Mouse (Mus musculus) liver, embryonic 15.5 days (tissue): ENCODE data around the gene Slc39a2. TPM values are rescaled to one million over a fixed set of nuclear protein-coding genes. Genes with fewer than 3 reads are reported as not detected.

ENCODE experiments used
- ATAC-seq: fragments of 200-750 bp; cut with Nextera tagmentation; 2 replicates; pipeline ENCODE4 v1.8.0; 2017; ENCODE audit warnings: moderate number of reproducible peaks, mild to moderate bottlenecking, moderate library complexity; ENCODE audit not compliant: insufficient read depth
- H3K27ac ChIP-seq: fragments of 300-500 bp; sonication (generic); replicated peaks from 2 replicates; pipeline ENCODE4 v1.5.1; 2015; ENCODE audit warnings: mild to moderate bottlenecking, inconsistent platforms
- H3K27me3 ChIP-seq: fragments of 300-500 bp; sonication (generic); 2 replicates; pipeline ENCODE4 v1.6.1; 2015; ENCODE audit warnings: mild to moderate bottlenecking, inconsistent platforms
- H3K36me3 ChIP-seq: fragments of 300-500 bp; sonication (generic); replicated peaks from 2 replicates; pipeline ENCODE4 v1.6.1; 2015; ENCODE audit warnings: moderate library complexity, mild to moderate bottlenecking, inconsistent platforms
- H3K4me1 ChIP-seq: fragments of 300-500 bp; sonication (generic); replicated peaks from 2 replicates; pipeline ENCODE4 v1.6.1; 2015; ENCODE audit warnings: inconsistent platforms
- H3K4me2 ChIP-seq: fragments of 300-500 bp; sonication (generic); 2 replicates; pipeline ENCODE4 v1.6.1; 2015; ENCODE audit warnings: moderate library complexity, mild to moderate bottlenecking, inconsistent platforms
- H3K4me3 ChIP-seq: fragments of 300-500 bp; sonication (generic); replicated peaks from 2 replicates; pipeline ENCODE4 v1.5.1; 2015; ENCODE audit warnings: mild to moderate bottlenecking, inconsistent platforms
- H3K9ac ChIP-seq: fragments of 300-500 bp; sonication (generic); 2 replicates; pipeline ENCODE4 v1.6.1; 2015; ENCODE audit warnings: moderate library complexity, mild to moderate bottlenecking, inconsistent platforms
- H3K9me3 ChIP-seq: fragments of 300-500 bp; sonication (generic); replicated peaks from 2 replicates; pipeline ENCODE4 v1.6.1; 2016; ENCODE audit warnings: inconsistent platforms
- WGBS: fragments of 180-500 bp; shearing (Covaris S2); methylation state at CpG from one replicate; pipeline ENCODE4 v1.1.7; 2015; ENCODE audit warnings: mixed read lengths; ENCODE audit not compliant: insufficient replicate concordance; 5-methylcytosine and 5-hydroxymethylcytosine counted together
- polyA plus RNA-seq: library from polyadenylated mRNA; unstranded; fragments of >200 nt; fragmentation: Nextera tagmentation; extraction: Ambion mirVana; gene quantifications from 2 replicates; pipeline ENCODE4 v1.2.1, GENCODE M21; 2015

Gene Slc39a2
- polyA plus RNA-seq, 1 experiment from 2014 or later: 0.09 TPM

DNA sequence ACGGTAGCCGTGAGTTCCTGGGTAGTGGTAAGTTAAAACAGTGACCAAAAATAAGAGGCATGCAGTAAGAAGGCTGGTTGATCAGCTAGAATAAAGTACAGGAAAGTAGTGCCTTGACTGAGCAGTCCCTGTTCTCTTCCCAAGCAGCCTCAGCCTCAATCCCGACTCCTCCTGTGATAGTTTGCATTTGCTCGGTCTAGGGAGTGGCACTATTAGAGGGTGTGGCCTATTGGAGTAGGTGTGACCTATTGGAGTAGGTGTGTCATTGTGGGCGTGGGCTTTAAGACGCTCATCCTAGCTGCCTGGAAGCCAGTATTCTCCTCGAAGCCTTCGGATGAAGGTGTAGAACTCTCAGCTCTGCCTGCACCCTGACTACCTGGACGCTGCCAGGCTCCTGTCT, 46.3 kb downstream of the Slc39a2 start:
- H3K4me2 ChIP-seq: no peak overlapping the region
- no peak overlapping the region for H3K4me3 ChIP-seq
- H3K27ac ChIP-seq: no peak overlapping the region
- 74% methylated on average over 9 of the region's 9 CpGs for WGBS
- H3K4me1 ChIP-seq: peaks cover 12% of the 10 kb centered on the region
- no peaks in the 10 kb centered on the region for H3K9me3 ChIP-seq
- H3K27me3 ChIP-seq: no peaks in the 10 kb centered on the region
- H3K36me3 ChIP-seq: no peaks in the 10 kb centered on the region
- H3K9ac ChIP-seq: no peak overlapping the region
- ATAC-seq: no peak

DNA sequence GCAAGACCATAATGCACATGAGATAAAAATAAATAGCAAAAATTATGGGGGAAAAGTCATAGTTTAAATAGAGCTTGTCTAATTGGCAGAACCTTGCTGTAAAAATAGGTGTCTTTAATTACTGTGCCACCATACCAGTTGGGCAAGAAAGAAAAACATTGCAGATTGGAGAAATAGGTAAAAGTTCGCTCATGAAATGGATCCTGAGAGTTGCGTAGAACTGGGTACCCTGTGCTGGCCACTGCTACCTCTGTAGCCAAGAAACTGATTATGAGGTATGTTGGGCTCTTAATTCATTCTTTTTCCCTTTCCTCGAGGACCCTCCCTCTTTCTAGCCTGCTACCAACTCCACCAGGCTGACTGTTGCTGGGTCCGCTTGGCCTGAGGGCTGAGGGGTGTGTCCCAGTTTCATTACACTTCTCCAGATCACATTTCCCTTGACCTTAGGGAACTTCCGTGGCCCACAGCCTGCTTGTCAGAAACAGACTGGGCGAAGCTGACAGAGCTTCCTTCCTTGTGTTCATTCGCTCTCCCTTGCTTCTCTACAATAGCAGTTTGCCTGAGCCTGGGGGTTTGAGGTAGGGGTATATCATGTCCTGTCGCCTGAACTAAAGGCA, 48.4 kb downstream of the Slc39a2 start:
- Histone ChIP-seq H3K4me1 (peaks cover 12% of the 10 kb centered on the region), H3K9ac (no peak overlapping the region), H3K4me3 (no peak overlapping the region), H3K9me3 (no peaks in the 10 kb centered on the region), H3K36me3 (no peaks in the 10 kb centered on the region), H3K27ac (0 out of 2 replicates have a peak overlapping the region, but pooled peaks have one; percentile 11), H3K27me3 (no peaks in the 10 kb centered on the region), H3K4me2 (peak overlapping the region; percentile 21; the same call in 1 of the 2 replicates)
- WGBS: 35% methylated on average over 8 of the region's 8 CpGs
- no peak for ATAC-seq

DNA sequence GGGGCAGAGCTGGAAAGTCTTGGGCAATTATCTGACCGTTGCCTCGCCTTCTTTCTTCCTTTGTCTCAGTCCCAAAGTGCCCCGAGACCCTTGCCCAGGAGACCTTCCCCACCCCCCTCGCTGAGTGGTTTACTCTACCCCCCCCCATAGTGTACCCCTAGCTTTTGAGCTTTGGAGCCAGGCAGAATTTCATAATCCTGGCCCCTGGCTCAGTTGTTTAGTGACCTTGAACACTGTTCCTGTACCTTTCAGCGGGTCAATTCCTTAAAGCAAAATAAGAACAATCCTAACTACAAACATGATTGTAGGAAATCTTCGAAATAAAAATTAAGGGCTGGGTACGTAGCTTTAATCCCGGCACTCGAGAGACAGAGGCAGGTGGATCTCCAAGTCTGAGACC, 48.9 kb downstream of the Slc39a2 start:
- H3K27ac ChIP-seq: 0 out of 2 replicates have a peak overlapping the region, but pooled peaks have one; percentile 11
- H3K4me3 ChIP-seq: no peak overlapping the region
- H3K27me3 ChIP-seq: no peaks in the 10 kb centered on the region
- peak overlapping the region; percentile 21; the same call in 1 of the 2 replicates for H3K4me2 ChIP-seq
- WGBS: 47% methylated on average over 9 of the region's 9 CpGs
- no peak overlapping the region for H3K9ac ChIP-seq
- H3K4me1 ChIP-seq: peaks cover 12% of the 10 kb centered on the region
- H3K9me3 ChIP-seq: no peaks in the 10 kb centered on the region
- H3K36me3 ChIP-seq: no peaks in the 10 kb centered on the region
- ATAC-seq: peak; percentile 56; the same call in 1 of the 2 replicates

DNA sequence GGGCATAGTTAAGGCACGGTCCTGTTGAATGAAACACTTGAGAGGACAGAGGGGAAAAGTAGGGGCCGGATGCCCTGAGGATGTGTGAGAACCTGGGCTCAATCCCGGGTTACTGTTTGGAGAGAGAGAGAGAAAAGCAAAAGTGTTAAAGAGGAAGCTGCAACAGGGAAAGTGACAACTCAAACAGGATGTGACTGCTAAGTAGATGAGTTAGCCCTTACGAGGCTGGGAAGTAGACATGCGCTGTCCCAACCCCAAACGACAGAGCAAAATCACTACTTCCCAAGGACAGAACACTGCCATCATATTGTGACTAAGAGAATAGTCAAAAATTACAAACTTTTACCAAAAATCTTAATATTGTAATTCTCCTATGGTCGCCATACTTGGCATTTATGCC, 49.5 kb downstream of the Slc39a2 start:
- H3K9ac ChIP-seq: no peak overlapping the region
- no peaks in the 10 kb centered on the region for H3K9me3 ChIP-seq
- no peaks in the 10 kb centered on the region for H3K27me3 ChIP-seq
- H3K27ac ChIP-seq: no peak overlapping the region
- H3K4me1 ChIP-seq: peaks cover 12% of the 10 kb centered on the region
- no peak overlapping the region for H3K4me3 ChIP-seq
- H3K4me2 ChIP-seq: no peak overlapping the region
- WGBS: 33% methylated on average over 7 of the region's 7 CpGs
- H3K36me3 ChIP-seq: no peaks in the 10 kb centered on the region
- no peak for ATAC-seq

DNA sequence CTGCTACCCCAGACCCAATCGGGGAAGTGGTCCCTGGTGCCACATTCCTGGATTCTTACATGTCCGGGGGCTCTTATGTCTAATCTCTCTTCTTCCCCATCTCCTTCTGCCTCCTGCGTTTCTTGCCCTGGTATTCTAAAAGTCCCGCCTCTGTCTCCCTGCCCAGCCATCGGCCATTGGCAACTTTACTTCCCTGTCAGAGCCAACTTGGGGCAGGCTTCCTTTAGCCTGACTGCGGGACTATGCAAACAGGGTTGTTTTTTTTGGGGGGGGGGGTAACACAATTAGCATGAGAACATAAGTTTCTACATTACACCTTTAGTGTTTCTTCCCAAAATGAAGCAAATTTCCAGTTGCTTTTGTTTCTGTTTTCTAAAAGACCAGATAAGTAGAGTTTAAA, 50.6 kb downstream of the Slc39a2 start:
- Histone ChIP-seq H3K27me3 (no peaks in the 10 kb centered on the region), H3K9ac (no peak overlapping the region), H3K4me2 (no peak overlapping the region), H3K9me3 (no peaks in the 10 kb centered on the region), H3K4me3 (no peak overlapping the region), H3K27ac (no peak overlapping the region), H3K4me1 (peaks cover 12% of the 10 kb centered on the region), H3K36me3 (no peaks in the 10 kb centered on the region)
- WGBS: 65% methylated on average over 6 of the region's 6 CpGs
- no peak for ATAC-seq

Other genes with a start within 250 kb of the Slc39a2 start
- gene Gm17079, start 197.4 kb upstream of the Slc39a2 start, polyA plus RNA-seq: not detected in 2 replicates
- not detected in 2 replicates for gene Gm5800, start 175.7 kb upstream of the Slc39a2 start, polyA plus RNA-seq
- not detected in 2 replicates for gene Ang4, start 119.3 kb upstream of the Slc39a2 start, polyA plus RNA-seq
- gene AY358078, start 92.8 kb upstream of the Slc39a2 start, polyA plus RNA-seq: not detected in 2 replicates
- gene Ear6, start 39.2 kb upstream of the Slc39a2 start, polyA plus RNA-seq: 6.1 and 12.4 TPM in 2 replicates
- gene Mettl17, start 8.0 kb upstream of the Slc39a2 start, polyA plus RNA-seq: 12.3 and 13.6 TPM in 2 replicates
- gene Ndrg2, start 21.3 kb downstream of the Slc39a2 start, polyA plus RNA-seq: 39.7 and 47.6 TPM in 2 replicates
- not detected in 2 replicates for gene Tppp2, start 25.5 kb downstream of the Slc39a2 start, polyA plus RNA-seq
- not detected in 2 replicates for gene Rnase13, start 29.9 kb downstream of the Slc39a2 start, polyA plus RNA-seq
- gene Arhgef40, start 91.8 kb downstream of the Slc39a2 start, polyA plus RNA-seq: 14.0 and 16.3 TPM in 2 replicates
- 0.14 and 0.23 TPM in 2 replicates for gene Tmem253, start 122.8 kb downstream of the Slc39a2 start, polyA plus RNA-seq
- 9.0 and 10.9 TPM in 2 replicates for gene Zfp219, start 127.8 kb downstream of the Slc39a2 start, polyA plus RNA-seq
- not detected in 2 replicates for gene Olfr221, start 149.6 kb downstream of the Slc39a2 start, polyA plus RNA-seq
- gene Hnrnpc, start 211.1 kb downstream of the Slc39a2 start, polyA plus RNA-seq: 215 and 238 TPM in 2 replicates
- 37.6 and 39.5 TPM in 2 replicates for gene Rpgrip1, start 217.8 kb downstream of the Slc39a2 start, polyA plus RNA-seq